Mouse (Mus musculus) G1E (cell line): ENCODE results near the gene Prcd.

Experiments used
- CTCF ChIP-seq: IDR thresholded peaks from 2 replicates; pipeline ENCODE4 v1.5.1; 2012; ENCODE audit warnings: low read depth, low read length, inconsistent platforms, mixed read lengths
- GATA1 ChIP-seq: IDR thresholded peaks from 2 replicates; pipeline ENCODE4 v1.6.1; 2012; ENCODE audit warnings: borderline replicate concordance, low read length, inconsistent platforms, mixed read lengths
- POLR2AphosphoS5 ChIP-seq: IDR thresholded peaks from 2 replicates; pipeline ENCODE4 v1.6.1; 2012; ENCODE audit warnings: low read depth, low read length, inconsistent platforms; ENCODE audit not compliant: insufficient replicate concordance

DNA sequence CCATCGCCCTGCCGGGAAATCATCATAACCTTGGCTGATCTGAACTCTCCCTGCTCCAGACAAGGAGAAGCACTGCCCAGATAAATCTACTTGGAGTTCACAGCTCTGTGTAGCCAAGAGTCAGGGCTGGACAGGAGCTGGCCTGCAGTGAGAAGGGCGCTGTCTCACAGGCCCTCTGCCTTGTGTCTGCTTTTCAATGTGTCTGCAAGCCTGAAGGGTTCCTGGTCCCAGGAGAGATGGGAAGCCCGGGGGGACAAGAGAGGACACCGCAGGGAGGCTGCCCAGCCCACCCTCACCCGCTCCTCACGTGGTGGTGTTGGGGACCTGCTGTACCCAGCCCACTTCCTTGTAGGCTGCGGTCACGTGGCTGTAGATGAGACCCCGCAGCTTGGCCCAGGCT, 4.4 kb upstream of the Prcd start:
- TF ChIP-seq CTCF: no peak
- TF ChIP-seq POLR2AphosphoS5: no peak
- no peak for TF ChIP-seq GATA1
